Mouse (Mus musculus): ENCODE results near the gene C1qtnf7. TPM values are rescaled to one million over a fixed set of nuclear protein-coding genes. Genes with fewer than 3 reads are reported as not detected.

C1qtnf7 gene
- 0.95 and 1.5 TPM in 2 replicates for polyA plus RNA-seq (2015; fragmentation: Nextera tagmentation; extraction: Ambion mirVana)

- Histone ChIP-seq H3K27ac (ENCODE audit: low read length) (no peak within 1 kb of the TSS), H3K4me3 (replicated peaks; ENCODE audit: low read length) (no peak within 1 kb of the TSS), H3K4me1 (replicated peaks; ENCODE audit: control insufficient read depth, insufficient read depth, low read length) (no peaks in the 10 kb centered on the region), H3K9ac (replicated peaks; ENCODE audit: low read depth, low read length) (no peak within 1 kb of the TSS), H3K27me3 (replicated peaks; ENCODE audit: control insufficient read depth, insufficient read depth, low read length) (no peaks in the 10 kb centered on the region), H3K9me3 (ENCODE audit: control insufficient read depth, low read length) (no peaks in the 10 kb centered on the region), H3K4me2 (ENCODE audit: low read length) (no peak within 1 kb of the TSS), H3K36me3 (ENCODE audit: control insufficient read depth, insufficient read depth) (no peaks in the 10 kb centered on the region)
- 76% methylated on average over 15 of the region's 15 CpGs for WGBS
- no peak for ATAC-seq
These were observed at the start of gene C1qtnf7 for GRCm38 (mm10) chr5:43515401-43515976. C1qtnf7 (plus strand) TSS chr5:43515538.

DNA sequence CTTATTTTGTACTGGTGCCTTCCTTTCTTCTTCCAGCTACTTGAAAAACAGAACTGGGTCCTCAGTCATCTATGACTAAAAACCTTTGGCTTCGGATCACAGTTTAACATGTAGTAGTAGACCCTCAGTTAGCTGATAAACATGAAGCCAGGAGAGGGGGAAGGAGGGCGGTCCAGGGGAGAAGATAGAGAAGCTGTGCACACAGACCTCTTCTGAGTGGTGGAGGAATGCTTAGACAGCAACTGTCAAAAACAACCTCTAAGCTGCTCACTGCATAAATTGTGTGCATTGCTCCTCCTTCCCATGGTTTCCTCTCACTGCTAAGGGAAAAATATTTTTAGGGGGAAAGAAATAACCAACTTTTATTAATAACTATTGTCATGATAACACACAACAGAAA, 48.6 kb upstream of the C1qtnf7 start:
- WGBS: 92% methylated on average over 2 of the region's 2 CpGs
- H3K9ac ChIP-seq (replicated peaks; ENCODE audit: low read depth, low read length): no peak overlapping the region
- H3K4me1 ChIP-seq (replicated peaks; ENCODE audit: control insufficient read depth, insufficient read depth, low read length): no peaks in the 10 kb centered on the region
- H3K4me3 ChIP-seq (replicated peaks; ENCODE audit: low read length): no peak overlapping the region
- no peaks in the 10 kb centered on the region for H3K9me3 ChIP-seq (ENCODE audit: control insufficient read depth, low read length)
- H3K4me2 ChIP-seq (ENCODE audit: low read length): no peak overlapping the region
- H3K27ac ChIP-seq (ENCODE audit: low read length): no peak overlapping the region
- no peak for ATAC-seq
- no peaks in the 10 kb centered on the region for H3K36me3 ChIP-seq (ENCODE audit: control insufficient read depth, insufficient read depth)
- no peaks in the 10 kb centered on the region for H3K27me3 ChIP-seq (replicated peaks; ENCODE audit: control insufficient read depth, insufficient read depth, low read length)

GRCm38 (mm10) chr5:43467214-43467613, 48.1 kb upstream of the C1qtnf7 start:
- ATAC-seq: no peak
- Histone ChIP-seq H3K9ac (replicated peaks; ENCODE audit: low read depth, low read length) (no peak overlapping the region), H3K27ac (ENCODE audit: low read length) (no peak overlapping the region), H3K4me1 (replicated peaks; ENCODE audit: control insufficient read depth, insufficient read depth, low read length) (no peaks in the 10 kb centered on the region), H3K4me3 (replicated peaks; ENCODE audit: low read length) (no peak overlapping the region), H3K27me3 (replicated peaks; ENCODE audit: control insufficient read depth, insufficient read depth, low read length) (no peaks in the 10 kb centered on the region), H3K4me2 (ENCODE audit: low read length) (no peak overlapping the region), H3K36me3 (ENCODE audit: control insufficient read depth, insufficient read depth) (no peaks in the 10 kb centered on the region), H3K9me3 (ENCODE audit: control insufficient read depth, low read length) (no peaks in the 10 kb centered on the region)
- WGBS: 81% methylated on average over 3 of the region's 3 CpGs

DNA sequence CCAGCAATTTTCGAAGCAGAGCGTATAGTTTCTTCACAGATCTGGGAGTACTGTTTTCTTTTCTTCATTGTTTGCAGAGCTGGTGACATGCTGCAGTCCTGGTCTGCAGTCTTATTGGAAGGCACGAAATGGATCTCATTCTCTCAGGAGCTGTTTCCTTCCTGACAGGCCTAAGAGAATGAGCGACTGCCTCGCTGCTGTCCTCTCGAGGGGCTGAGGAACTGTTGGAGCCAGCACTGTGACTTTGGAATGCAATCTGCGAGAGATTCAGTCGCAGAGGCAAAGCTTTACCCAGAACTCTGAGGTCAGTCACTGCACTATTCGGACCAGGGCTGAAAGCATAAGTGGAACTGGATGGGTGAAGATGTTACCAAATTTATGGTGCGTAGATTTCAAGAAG, 46.4 kb upstream of the C1qtnf7 start:
- Histone ChIP-seq H3K4me1 (replicated peaks; ENCODE audit: control insufficient read depth, insufficient read depth, low read length) (no peaks in the 10 kb centered on the region), H3K4me3 (replicated peaks; ENCODE audit: low read length) (no peak overlapping the region), H3K4me2 (ENCODE audit: low read length) (no peak overlapping the region), H3K27ac (ENCODE audit: low read length) (no peak overlapping the region), H3K9ac (replicated peaks; ENCODE audit: low read depth, low read length) (no peak overlapping the region), H3K27me3 (replicated peaks; ENCODE audit: control insufficient read depth, insufficient read depth, low read length) (no peaks in the 10 kb centered on the region), H3K36me3 (ENCODE audit: control insufficient read depth, insufficient read depth) (no peaks in the 10 kb centered on the region), H3K9me3 (ENCODE audit: control insufficient read depth, low read length) (no peaks in the 10 kb centered on the region)
- no peak for ATAC-seq
- 84% methylated on average over 10 of the region's 10 CpGs for WGBS

- Histone ChIP-seq H3K4me1 (replicated peaks; ENCODE audit: control insufficient read depth, insufficient read depth, low read length) (no peaks in the 10 kb centered on the region), H3K9ac (replicated peaks; ENCODE audit: low read depth, low read length) (no peak overlapping the region), H3K27me3 (replicated peaks; ENCODE audit: control insufficient read depth, insufficient read depth, low read length) (no peaks in the 10 kb centered on the region), H3K36me3 (ENCODE audit: control insufficient read depth, insufficient read depth) (no peaks in the 10 kb centered on the region), H3K27ac (ENCODE audit: low read length) (no peak overlapping the region), H3K9me3 (ENCODE audit: control insufficient read depth, low read length) (no peaks in the 10 kb centered on the region), H3K4me2 (ENCODE audit: low read length) (no peak overlapping the region), H3K4me3 (replicated peaks; ENCODE audit: low read length) (no peak overlapping the region)
- WGBS: 82% methylated on average over 5 of the region's 5 CpGs
- no peak for ATAC-seq
These were observed 37.4 kb upstream of the C1qtnf7 start for GRCm38 (mm10) chr5:43477953-43478352.

DNA sequence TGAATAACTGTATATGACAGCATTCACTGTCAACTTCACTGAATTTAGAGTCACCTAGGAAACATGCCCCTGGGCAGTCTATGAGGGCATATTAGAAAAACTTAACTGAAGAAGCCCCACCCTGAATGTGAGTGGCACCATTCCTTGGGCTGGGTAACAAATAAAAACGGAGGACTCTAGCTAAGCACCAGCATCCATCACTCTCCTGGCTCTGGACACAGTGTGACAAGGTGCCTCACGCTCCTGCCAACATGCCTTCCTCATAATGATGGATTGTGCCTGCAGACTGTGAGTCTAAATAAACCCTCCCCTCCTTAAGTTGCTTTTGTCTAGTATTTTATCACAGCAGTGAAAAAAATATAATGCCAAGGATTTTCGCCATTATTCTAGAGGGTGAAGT, 35.3 kb upstream of the C1qtnf7 start:
- Histone ChIP-seq H3K27me3 (replicated peaks; ENCODE audit: control insufficient read depth, insufficient read depth, low read length) (no peaks in the 10 kb centered on the region), H3K4me2 (ENCODE audit: low read length) (no peak overlapping the region), H3K9me3 (ENCODE audit: control insufficient read depth, low read length) (no peaks in the 10 kb centered on the region), H3K9ac (replicated peaks; ENCODE audit: low read depth, low read length) (no peak overlapping the region), H3K4me1 (replicated peaks; ENCODE audit: control insufficient read depth, insufficient read depth, low read length) (no peaks in the 10 kb centered on the region), H3K36me3 (ENCODE audit: control insufficient read depth, insufficient read depth) (no peaks in the 10 kb centered on the region), H3K27ac (ENCODE audit: low read length) (no peak overlapping the region), H3K4me3 (replicated peaks; ENCODE audit: low read length) (no peak overlapping the region)
- no peak for ATAC-seq
- WGBS: 53% methylated on average over 3 of the region's 3 CpGs

- no peaks in the 10 kb centered on the region for H3K4me1 ChIP-seq (replicated peaks; ENCODE audit: control insufficient read depth, insufficient read depth, low read length)
- no peak overlapping the region for H3K9ac ChIP-seq (replicated peaks; ENCODE audit: low read depth, low read length)
- H3K9me3 ChIP-seq (ENCODE audit: control insufficient read depth, low read length): no peaks in the 10 kb centered on the region
- H3K4me2 ChIP-seq (ENCODE audit: low read length): no peak overlapping the region
- ATAC-seq: no peak
- H3K27ac ChIP-seq (ENCODE audit: low read length): no peak overlapping the region
- H3K27me3 ChIP-seq (replicated peaks; ENCODE audit: control insufficient read depth, insufficient read depth, low read length): no peaks in the 10 kb centered on the region
- no peak overlapping the region for H3K4me3 ChIP-seq (replicated peaks; ENCODE audit: low read length)
- no peaks in the 10 kb centered on the region for H3K36me3 ChIP-seq (ENCODE audit: control insufficient read depth, insufficient read depth)
- 93% methylated on average over 2 of the region's 2 CpGs for WGBS
These were observed 34.6 kb upstream of the C1qtnf7 start for GRCm38 (mm10) chr5:43480786-43481185.

GRCm38 (mm10) chr5:43481824-43482223, 33.5 kb upstream of the C1qtnf7 start:
- Histone ChIP-seq H3K36me3 (ENCODE audit: control insufficient read depth, insufficient read depth) (no peaks in the 10 kb centered on the region), H3K4me3 (replicated peaks; ENCODE audit: low read length) (no peak overlapping the region), H3K27ac (ENCODE audit: low read length) (no peak overlapping the region), H3K27me3 (replicated peaks; ENCODE audit: control insufficient read depth, insufficient read depth, low read length) (no peaks in the 10 kb centered on the region), H3K9me3 (ENCODE audit: control insufficient read depth, low read length) (no peaks in the 10 kb centered on the region), H3K4me1 (replicated peaks; ENCODE audit: control insufficient read depth, insufficient read depth, low read length) (no peaks in the 10 kb centered on the region), H3K9ac (replicated peaks; ENCODE audit: low read depth, low read length) (no peak overlapping the region), H3K4me2 (ENCODE audit: low read length) (no peak overlapping the region)
- 57% methylated on average over 2 of the region's 2 CpGs for WGBS
- ATAC-seq: no peak

DNA sequence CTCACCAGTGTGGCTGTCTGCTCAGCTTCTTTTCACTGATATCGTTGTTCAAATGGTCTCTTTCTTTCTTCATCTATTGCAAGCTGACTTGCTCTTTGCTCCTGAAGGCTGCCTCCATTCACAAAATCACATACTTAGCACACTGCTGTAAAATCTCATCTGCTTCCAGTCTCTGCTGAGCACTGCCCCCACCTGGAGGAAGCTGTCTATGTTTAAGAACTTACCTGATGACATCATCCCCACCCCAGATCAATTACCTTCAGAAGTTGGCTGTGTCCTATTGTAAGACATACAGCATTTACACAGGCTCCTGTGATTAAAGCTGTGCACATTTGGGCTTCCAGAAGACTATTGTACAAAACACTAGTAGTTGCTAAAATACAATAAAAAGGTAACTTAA, 13.5 kb upstream of the C1qtnf7 start:
- Histone ChIP-seq H3K4me1 (replicated peaks; ENCODE audit: control insufficient read depth, insufficient read depth, low read length) (no peaks in the 10 kb centered on the region), H3K36me3 (ENCODE audit: control insufficient read depth, insufficient read depth) (no peaks in the 10 kb centered on the region), H3K4me2 (ENCODE audit: low read length) (no peak overlapping the region), H3K27me3 (replicated peaks; ENCODE audit: control insufficient read depth, insufficient read depth, low read length) (no peaks in the 10 kb centered on the region), H3K4me3 (replicated peaks; ENCODE audit: low read length) (no peak overlapping the region), H3K27ac (ENCODE audit: low read length) (no peak overlapping the region), H3K9me3 (ENCODE audit: control insufficient read depth, low read length) (no peaks in the 10 kb centered on the region), H3K9ac (replicated peaks; ENCODE audit: low read depth, low read length) (no peak overlapping the region)
- 90% methylated on average over 1 of the region's 1 CpGs for WGBS
- no peak for ATAC-seq

- no peaks in the 10 kb centered on the region for H3K27me3 ChIP-seq (replicated peaks; ENCODE audit: control insufficient read depth, insufficient read depth, low read length)
- no peaks in the 10 kb centered on the region for H3K9me3 ChIP-seq (ENCODE audit: control insufficient read depth, low read length)
- no peaks in the 10 kb centered on the region for H3K36me3 ChIP-seq (ENCODE audit: control insufficient read depth, insufficient read depth)
- no peak overlapping the region for H3K4me3 ChIP-seq (replicated peaks; ENCODE audit: low read length)
- 77% methylated on average over 2 of the region's 2 CpGs for whole genome bisulfite sequencing
- H3K27ac ChIP-seq (ENCODE audit: low read length): no peak overlapping the region
- H3K4me1 ChIP-seq (replicated peaks; ENCODE audit: control insufficient read depth, insufficient read depth, low read length): no peaks in the 10 kb centered on the region
- ATAC-seq: no peak
- no peak overlapping the region for H3K4me2 ChIP-seq (ENCODE audit: low read length)
- H3K9ac ChIP-seq (replicated peaks; ENCODE audit: low read depth, low read length): no peak overlapping the region
These were observed 11.0 kb upstream of the C1qtnf7 start for GRCm38 (mm10) chr5:43504243-43504786.
